Mouse (Mus musculus) mouse trophoblast stem cell (cell line): ENCODE results near the gene Scarb1.
"Not testable (repeated sequence)": the region's sequence is repeated elsewhere in the genome, so short reads cannot be mapped to it uniquely, and the experiment has no call there.

Experiments used
- in situ Hi-C, 2 experiments: fragments of 300-500 bp; cut with MseI, MboI; formaldehyde crosslinking; loops; 2 replicates in 1 of 2; 3 replicates in 1 of 2; pipeline ENCODE4 v1.15.1; 2025

Gene Scarb1

DNA sequence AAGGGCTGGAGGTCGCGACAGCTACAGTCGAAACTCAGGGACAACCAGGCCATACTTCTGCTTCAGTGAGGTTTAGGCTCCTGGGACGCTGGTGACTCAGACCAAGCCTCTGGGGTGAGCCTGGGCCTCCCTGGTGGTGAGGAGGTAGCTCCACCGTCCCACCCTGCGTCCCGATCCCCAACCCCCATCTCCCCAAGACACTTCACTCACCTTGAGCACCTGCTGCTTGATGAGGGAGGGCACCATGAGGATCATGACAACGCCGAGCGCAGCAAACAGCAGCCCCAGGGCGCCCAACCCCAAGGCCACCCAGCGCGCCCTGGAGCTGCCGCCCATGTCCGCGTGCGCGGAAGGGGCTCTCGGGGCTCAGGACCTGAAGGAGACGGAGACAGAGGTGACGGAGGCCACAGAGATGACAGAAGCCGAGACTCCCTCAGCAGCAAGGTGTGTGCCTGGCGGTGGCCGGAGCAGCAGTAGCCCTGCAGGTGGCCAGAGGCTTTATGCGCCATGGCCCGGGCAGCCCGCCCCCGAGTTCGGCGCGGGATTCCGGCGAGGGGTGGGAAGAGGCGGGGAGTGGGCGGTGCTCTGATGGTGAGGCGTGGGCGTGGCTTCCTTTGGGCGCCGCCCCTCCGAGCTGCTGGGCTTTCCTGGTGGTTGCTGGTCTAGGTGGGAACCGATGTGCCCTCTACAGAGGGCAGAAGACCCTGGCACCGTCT, at the start of gene Scarb1:
Gene Scarb1, minus strand, starts transcription at position 548 of the 716 bp plus-strand sequence.
- in situ Hi-C loops: no loop called here

DNA sequence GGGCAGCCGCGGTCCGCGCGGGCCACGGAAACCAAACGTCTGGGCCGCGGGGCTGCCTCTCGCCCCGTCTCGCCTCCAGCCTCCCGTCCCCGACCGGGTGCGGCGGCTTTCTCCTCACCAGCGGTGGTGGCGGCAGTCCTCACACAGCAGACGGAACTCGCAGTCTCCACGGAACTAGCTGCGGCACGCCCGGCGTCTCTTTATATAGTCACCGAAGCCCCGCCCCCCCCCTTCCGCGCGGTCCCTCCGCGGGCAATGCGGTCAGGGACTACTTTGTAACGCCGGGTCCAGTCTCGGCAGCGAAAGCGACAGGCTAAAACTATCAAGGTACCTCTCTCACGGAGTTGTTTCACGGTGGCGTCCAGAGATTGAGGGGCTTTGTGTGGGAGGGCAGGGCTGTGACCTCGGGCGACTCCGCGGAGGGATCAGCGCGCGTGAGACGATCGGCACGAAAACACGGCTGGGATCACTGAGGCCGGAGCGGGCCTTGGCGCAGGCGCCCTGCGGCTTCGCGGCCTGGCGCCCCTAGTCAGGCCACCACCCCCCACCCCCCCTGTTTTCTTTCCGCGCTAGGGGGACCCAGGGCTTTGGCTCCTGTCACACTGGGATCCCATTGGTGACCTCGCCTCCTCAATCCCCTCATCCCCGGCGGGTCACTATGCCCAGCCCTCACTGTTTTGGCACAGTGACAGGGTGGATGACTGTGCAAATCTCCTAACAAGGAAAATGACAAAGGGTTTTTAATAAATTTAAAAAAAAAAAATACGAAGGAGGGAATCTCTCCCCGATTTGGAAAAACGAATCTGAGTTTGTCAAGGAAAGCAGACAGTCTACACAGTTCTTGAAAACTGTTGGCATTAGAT, 48.9 kb upstream of the Scarb1 start, which contains the start of gene Ubc:
Gene Ubc, minus strand, starts transcription at position 624 of the 863 bp plus-strand sequence.
- in situ Hi-C loops: no loop called here

DNA sequence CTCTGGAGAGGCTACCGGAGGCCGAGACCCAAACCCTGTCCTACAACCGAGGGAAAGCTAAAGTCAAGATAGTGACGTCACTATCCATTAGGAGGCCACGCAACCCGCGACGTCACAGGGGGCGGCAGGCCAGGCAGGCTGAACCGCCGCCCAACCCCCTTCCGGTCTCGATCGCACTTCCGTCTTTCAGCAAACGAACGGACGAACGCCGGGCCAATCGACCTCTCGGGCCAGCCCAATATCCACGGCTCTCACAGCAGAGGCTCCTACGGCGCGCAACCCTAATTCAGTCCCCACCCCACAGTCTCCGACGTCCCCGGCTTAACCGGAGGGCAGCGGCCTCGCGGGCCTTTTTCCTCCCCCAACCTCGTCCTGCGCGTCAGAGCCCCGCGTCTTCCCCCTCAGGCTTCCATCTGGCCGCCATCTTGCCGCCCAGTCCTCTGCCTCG, 48.3 kb upstream of the Scarb1 start, which contains the start of gene Gm10382:
Gene Gm10382, plus strand, starts transcription at position 192 of the 448 bp plus-strand sequence.
- in situ Hi-C loops: no loop called here

GRCm38 (mm10) chr5:125388358-125389092, 47.6 kb upstream of the Scarb1 start:
- in situ Hi-C loops: no loop called here

GRCm38 (mm10) chr5:125387295-125387694, 46.4 kb upstream of the Scarb1 start:
- in situ Hi-C loops: not testable (repeated sequence)

DNA sequence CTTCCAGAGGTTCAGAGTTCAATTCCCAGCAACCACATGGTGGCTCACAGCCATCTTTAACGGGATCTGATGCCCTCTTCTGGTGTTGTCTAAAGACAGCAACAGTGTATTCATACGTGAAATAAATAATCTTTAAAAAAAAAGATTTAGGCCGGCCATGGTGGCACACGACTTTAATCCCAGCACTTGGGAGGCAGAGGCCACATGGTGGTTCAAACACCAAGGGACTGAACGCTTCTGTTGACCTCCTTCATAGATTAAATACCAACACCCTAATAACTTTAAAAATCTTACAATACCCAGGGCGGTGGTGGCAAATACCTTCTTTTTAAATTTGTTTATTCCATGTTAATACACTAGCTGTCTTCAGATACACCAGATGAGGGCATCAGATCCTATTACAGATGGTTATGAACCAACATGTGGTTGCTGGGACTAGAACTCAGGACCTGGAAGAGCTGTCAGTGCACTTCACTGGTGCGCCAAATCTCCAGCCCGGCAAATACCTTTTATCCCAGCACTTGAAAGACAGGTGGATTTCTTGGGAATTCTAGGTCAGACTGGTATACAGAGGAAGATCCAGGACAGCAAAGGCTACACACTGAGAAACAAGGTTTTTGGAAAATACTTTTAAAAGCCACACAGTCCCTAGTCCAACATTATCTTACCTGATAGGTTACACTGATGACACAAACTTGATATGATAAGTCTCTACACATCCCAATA, 44.5 kb upstream of the Scarb1 start:
- in situ Hi-C loops: no loop called here

- in situ Hi-C loops: no loop called here
Observed at GRCm38 (mm10) chr5:125384512-125385214, 43.8 kb upstream of the Scarb1 start.

- in situ Hi-C loops: no loop called here
Observed at GRCm38 (mm10) chr5:125383637-125384420, 42.9 kb upstream of the Scarb1 start.

- in situ Hi-C loops: no loop called here
Observed at GRCm38 (mm10) chr5:125382673-125383558, 42.0 kb upstream of the Scarb1 start.

GRCm38 (mm10) chr5:125381954-125382672, 41.2 kb upstream of the Scarb1 start:
- in situ Hi-C loops: no loop called here

- in situ Hi-C loops: no loop called here
Observed at GRCm38 (mm10) chr5:125378919-125379318, 38.0 kb upstream of the Scarb1 start.

GRCm38 (mm10) chr5:125377214-125377613, 36.3 kb upstream of the Scarb1 start:
- in situ Hi-C loops: no loop called here

- in situ Hi-C loops: no loop called here
Observed at GRCm38 (mm10) chr5:125375871-125376270, 35.0 kb upstream of the Scarb1 start.

DNA sequence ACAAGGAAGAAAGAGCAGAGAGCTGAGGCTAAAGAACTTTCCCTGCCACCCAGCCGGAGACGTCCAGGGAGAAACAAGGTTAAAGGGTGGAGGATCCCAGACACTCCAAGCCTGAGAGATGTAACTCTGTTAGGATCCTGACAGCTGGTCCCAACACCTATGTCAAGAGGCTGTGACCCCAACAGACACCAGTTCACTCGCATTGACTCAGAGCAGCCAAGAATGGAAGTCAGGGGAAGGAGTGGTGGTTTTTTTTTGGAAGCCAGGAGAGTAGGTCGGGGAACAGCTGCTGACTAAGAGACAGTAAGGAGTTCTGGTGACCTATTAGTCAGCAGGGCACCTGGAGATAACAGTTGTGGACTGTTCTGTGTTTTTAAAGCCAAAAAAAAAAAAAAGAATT, 31.1 kb upstream of the Scarb1 start:
- in situ Hi-C loops: loop anchor here in 1 of 2 experiments (5.0 kb wide), 1 partner anchor 100 kb away; no protein-coding TSS in a partner anchor

DNA sequence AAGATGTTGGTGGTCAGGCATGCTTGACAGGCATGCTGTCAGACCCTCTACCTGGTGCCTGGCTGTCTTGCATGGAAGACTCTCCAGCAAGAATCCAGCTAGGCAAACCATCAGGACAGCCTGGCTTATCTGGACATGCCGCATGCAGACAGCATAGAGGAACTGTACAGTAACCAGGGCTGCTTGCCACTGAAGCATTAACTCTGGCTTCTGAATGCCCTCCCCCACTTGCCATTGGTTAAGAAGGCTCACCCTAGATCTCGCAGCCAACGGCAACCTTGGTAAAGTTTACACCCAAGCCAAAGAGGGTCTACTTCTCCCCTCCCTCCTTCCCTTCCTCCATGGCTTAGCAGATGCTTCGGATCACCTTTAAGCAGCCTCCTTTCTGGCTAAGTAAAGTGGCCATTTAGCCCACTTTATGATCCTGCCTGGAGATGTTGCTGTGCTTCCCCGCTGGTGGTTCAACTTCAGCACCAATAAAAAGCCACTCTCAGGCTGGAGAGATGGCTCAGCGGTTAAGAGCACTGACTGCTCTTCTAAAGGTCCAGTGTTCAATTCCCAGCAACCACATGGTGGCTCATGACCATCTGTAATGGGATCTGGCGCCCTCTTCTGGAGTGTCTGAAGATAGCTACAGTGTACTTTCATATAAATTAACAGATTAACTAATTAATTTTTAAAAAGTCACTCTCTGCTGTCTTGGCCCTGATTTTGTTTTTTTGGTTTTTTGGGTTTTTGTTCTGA, 30.2 kb upstream of the Scarb1 start:
- in situ Hi-C loops: loop anchor here in 1 of 2 experiments (5.0 kb wide), 1 partner anchor 99 kb away; no protein-coding TSS in a partner anchor

GRCm38 (mm10) chr5:125368568-125368967, 27.7 kb upstream of the Scarb1 start:
- in situ Hi-C loops: loop anchor here in 1 of 2 experiments (5.0 kb wide), 1 partner anchor 96 kb away; no protein-coding TSS in a partner anchor

DNA sequence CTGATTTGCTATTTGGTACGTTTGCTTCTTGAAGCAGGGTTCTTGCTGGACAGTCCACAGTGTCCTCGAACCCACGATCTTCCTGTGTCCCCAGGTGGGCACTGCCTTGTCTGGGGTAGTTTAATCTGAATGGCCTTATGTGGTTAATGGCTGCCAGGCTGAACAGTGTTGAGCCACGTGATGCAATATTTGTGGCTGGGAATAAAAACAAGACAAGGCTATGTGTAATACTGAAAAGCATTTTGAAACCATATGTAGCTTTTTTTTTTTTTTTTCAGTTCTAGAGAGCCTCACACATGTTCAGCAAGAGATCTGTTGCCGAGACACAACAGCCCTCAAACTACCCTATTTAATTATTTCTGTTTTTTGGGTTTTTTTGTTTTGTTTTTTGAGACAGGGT, 27.3 kb upstream of the Scarb1 start:
- in situ Hi-C loops: loop anchor here in 1 of 2 experiments (5.0 kb wide), 1 partner anchor 96 kb away; no protein-coding TSS in a partner anchor
